Mouse (Mus musculus): ENCODE data around the gene Lsm4. TPM values are rescaled to one million over a fixed set of nuclear protein-coding genes. Genes with fewer than 3 reads are reported as not detected.

Gene Lsm4
- total and polyA plus RNA-seq, 3 experiments: 143 to 240 (median 168) TPM

GRCm38 (mm10) chr8:70682692-70683091 lies 9.6 kb downstream of the Lsm4 start:
- H3K9me3 ChIP-seq (replicated peaks; ENCODE audit: low read length): no peaks in the 10 kb centered on the region
- no peak overlapping the region for H3K4me2 ChIP-seq (ENCODE audit: insufficient read depth, low read depth, poor library complexity, severe bottlenecking)
- TF ChIP-seq KAT2A (IDR thresholded peaks at IDR 0.05; ENCODE audit: insufficient replicate concordance, low read length) (no peak), TCF12 (IDR thresholded peaks at IDR 0.05; ENCODE audit: low read depth, low read length) (peak; percentile 34; the same call in 1 of the 2 replicates)

GRCm38 (mm10) chr8:70684291-70684690 lies 11.2 kb downstream of the Lsm4 start:
- H3K27me3 ChIP-seq (replicated peaks): no peaks in the 10 kb centered on the region
- no peak for DNase-seq (ENCODE audit: extremely low read depth)
- in situ Hi-C loops (cut with MboI; ENCODE audit: low pct_ligation_motif_present, low pct_unique_long_range_greater_than_20kb, low sequenced_read_pairs) (no loop called here), dilution Hi-C loops (cut with MboI; ENCODE audit: extremely low pct_ligation_motif_present, extremely low pct_unique_long_range_greater_than_20kb, low sequenced_read_pairs) (no loop called here)
- peaks cover 13 to 17% of the 10 kb centered on the region in 2 experiments for H3K36me3 ChIP-seq (replicated peaks in 1 of 2; ENCODE audit: control insufficient read depth in 1 of 2, insufficient read depth in 1 of 2, low read length in 1 of 2)
- H3K79me2 ChIP-seq (replicated peaks; ENCODE audit: control insufficient read depth, extremely low read depth, insufficient read depth, poor library complexity, severe bottlenecking): no peaks in the 10 kb centered on the region
- H3K9me3 ChIP-seq (replicated peaks; ENCODE audit: low read length): no peaks in the 10 kb centered on the region
- H3K27ac ChIP-seq (ENCODE audit: insufficient read depth, low read depth): no peak overlapping the region
- H3K4me3 ChIP-seq (replicated peaks in 1 of 3; ENCODE audit: low read depth in 2 of 3, low read length in 2 of 3, poor library complexity in 1 of 3): no peak overlapping the region
- no peak for TF ChIP-seq NRF1 (IDR thresholded peaks at IDR 0.05; ENCODE audit: low read depth, low read length)
- TF ChIP-seq TCF12 (IDR thresholded peaks at IDR 0.05; ENCODE audit: low read depth, low read length): no peak
- TF ChIP-seq RAD21 (IDR thresholded peaks at IDR 0.05; ENCODE audit: low read depth, low read length): no peak
- no peak for TF ChIP-seq PAX5 (IDR thresholded peaks at IDR 0.05; ENCODE audit: low read length)
- no peak for TF ChIP-seq KAT2A (IDR thresholded peaks at IDR 0.05; ENCODE audit: insufficient replicate concordance, low read length)
- no peak for TF ChIP-seq RCOR1 (conservative IDR thresholded peaks at IDR 0.05; ENCODE audit: low read depth, low read length)
- TF ChIP-seq BHLHE40 (IDR thresholded peaks at IDR 0.05; ENCODE audit: low read depth, low read length): no peak
- TF ChIP-seq SIN3A (IDR thresholded peaks at IDR 0.05; ENCODE audit: low read length): no peak
- no peak for TF ChIP-seq UBTF (IDR thresholded peaks at IDR 0.05; ENCODE audit: low read depth, low read length)
- no peak for TF ChIP-seq ELF1 (IDR thresholded peaks at IDR 0.05; ENCODE audit: low read depth, low read length)
- TF ChIP-seq MAFK (IDR thresholded peaks at IDR 0.05; ENCODE audit: insufficient replicate concordance, low read length): no peak
- no peak for TF ChIP-seq CTCF (conservative IDR thresholded peaks at IDR 0.05 in 1 of 2, IDR thresholded peaks at IDR 0.05 in 1 of 2; ENCODE audit: low read depth in 2 of 2, low read length in 2 of 2)
- peaks cover 4 to 44% of the 10 kb centered on the region in 2 experiments; a peak in 3 of 4 replicates for H3K4me1 ChIP-seq (ENCODE audit: control insufficient read depth in 1 of 2, insufficient read depth in 2 of 2)
- H3K9ac ChIP-seq (ENCODE audit: insufficient read depth, low read depth): no peak overlapping the region
- no peak overlapping the region for H3K4me2 ChIP-seq (ENCODE audit: insufficient read depth, low read depth, poor library complexity, severe bottlenecking)

More at GRCm38 (mm10) chr8:70682692-70683091, 9.6 kb downstream of the Lsm4 start:
- dilution Hi-C loops (cut with MboI; ENCODE audit: extremely low pct_ligation_motif_present, extremely low pct_unique_long_range_greater_than_20kb, low sequenced_read_pairs) (no loop called here), in situ Hi-C loops (cut with MboI; ENCODE audit: low pct_ligation_motif_present, low pct_unique_long_range_greater_than_20kb, low sequenced_read_pairs) (no loop called here)
- Histone ChIP-seq H3K27me3 (replicated peaks) (no peaks in the 10 kb centered on the region), H3K9ac (ENCODE audit: insufficient read depth, low read depth) (no peak overlapping the region), H3K79me2 (replicated peaks; ENCODE audit: control insufficient read depth, extremely low read depth, insufficient read depth, poor library complexity, severe bottlenecking) (no peaks in the 10 kb centered on the region), H3K27ac (ENCODE audit: insufficient read depth, low read depth) (no peak overlapping the region), H3K4me1 (ENCODE audit: control insufficient read depth in 1 of 2, insufficient read depth in 2 of 2) (peaks cover 7 to 60% of the 10 kb centered on the region in 2 experiments), H3K4me3 (replicated peaks in 1 of 3; ENCODE audit: low read depth in 2 of 3, low read length in 2 of 3, poor library complexity in 1 of 3) (no peak overlapping the region), H3K36me3 (replicated peaks in 1 of 2; ENCODE audit: control insufficient read depth in 1 of 2, insufficient read depth in 1 of 2, low read length in 1 of 2) (peaks cover 29 to 33% of the 10 kb centered on the region in 2 experiments)
- peak; percentile 39 for DNase-seq (ENCODE audit: extremely low read depth)

- Histone ChIP-seq H3K27me3 (replicated peaks) (no peaks in the 10 kb centered on the region), H3K9me3 (replicated peaks; ENCODE audit: low read length) (no peaks in the 10 kb centered on the region), H3K27ac (ENCODE audit: insufficient read depth, low read depth) (no peak overlapping the region), H3K4me3 (replicated peaks in 1 of 3; ENCODE audit: low read depth in 2 of 3, low read length in 2 of 3, poor library complexity in 1 of 3) (no peak overlapping the region), H3K9ac (ENCODE audit: insufficient read depth, low read depth) (no peak overlapping the region), H3K36me3 (replicated peaks in 1 of 2; ENCODE audit: control insufficient read depth in 1 of 2, insufficient read depth in 1 of 2, low read length in 1 of 2) (no peaks in the 10 kb centered on the region), H3K4me1 (ENCODE audit: control insufficient read depth in 1 of 2, insufficient read depth in 2 of 2) (peaks cover 7 to 50% of the 10 kb centered on the region in 2 experiments; a peak in 3 of 4 replicates), H3K4me2 (ENCODE audit: insufficient read depth, low read depth, poor library complexity, severe bottlenecking) (no peak overlapping the region), H3K79me2 (replicated peaks; ENCODE audit: control insufficient read depth, extremely low read depth, insufficient read depth, poor library complexity, severe bottlenecking) (no peaks in the 10 kb centered on the region)
- DNase-seq (ENCODE audit: extremely low read depth): no peak
- TF ChIP-seq MEF2A (IDR thresholded peaks at IDR 0.05; ENCODE audit: borderline replicate concordance, low read depth, low read length) (no peak), E2F4 (IDR thresholded peaks at IDR 0.05; ENCODE audit: insufficient replicate concordance, low read depth, low read length) (no peak), MYC (IDR thresholded peaks at IDR 0.05; ENCODE audit: low read depth, low read length) (no peak), MAX (IDR thresholded peaks at IDR 0.05; ENCODE audit: low read length) (no peak), ELF1 (IDR thresholded peaks at IDR 0.05; ENCODE audit: low read depth, low read length) (no peak), TCF12 (IDR thresholded peaks at IDR 0.05; ENCODE audit: low read depth, low read length) (no peak)
- in situ Hi-C loops (cut with MboI; ENCODE audit: low pct_ligation_motif_present, low pct_unique_long_range_greater_than_20kb, low sequenced_read_pairs) (no loop called here), dilution Hi-C loops (cut with MboI; ENCODE audit: extremely low pct_ligation_motif_present, extremely low pct_unique_long_range_greater_than_20kb, low sequenced_read_pairs) (no loop called here)
These were observed 14.5 kb downstream of the Lsm4 start for GRCm38 (mm10) chr8:70687576-70687975.
